8 mouse cellular contexts compared by ENCODE assay signal in the genomic region with DNA sequence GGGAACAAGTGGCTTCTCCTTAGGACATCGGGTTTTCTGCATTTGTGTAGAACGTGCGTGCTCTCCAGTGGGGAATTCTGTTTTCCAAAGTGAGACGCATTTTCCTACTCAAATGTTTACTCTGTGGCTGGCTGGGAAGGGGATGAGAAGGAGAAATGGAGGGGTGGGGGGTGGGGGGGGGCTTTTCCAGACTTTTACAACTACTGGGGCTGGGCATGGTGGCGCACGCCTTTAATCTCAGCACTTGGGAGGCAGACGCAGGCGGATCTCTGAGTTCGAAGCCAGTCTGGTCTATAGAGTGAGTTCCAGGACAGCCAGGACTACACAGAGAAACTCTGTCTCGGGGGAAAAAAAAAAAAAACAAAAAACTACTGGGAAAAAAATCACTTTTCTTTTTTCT. TPM values are rescaled to one million over a fixed set of nuclear protein-coding genes. Genes with fewer than 3 reads are reported as not detected.
DNase-seq lines count a peak whose midpoint lies in the region; ATAC-seq and TF ChIP-seq lines count a peak whose summit lies in the region.

No protein-coding gene starts in this region.

- H3K27ac ChIP-seq in kidney, postnatal 0 days, result peak overlapping the region; percentile 96
- peak overlapping the region; percentile 94 for H3K27ac ChIP-seq in embryonic facial prominence, embryonic 12.5 days
- peak overlapping the region; percentile 83 for H3K27ac ChIP-seq in hindbrain, postnatal 0 days
- peak overlapping the region; percentile 59 for H3K27ac ChIP-seq in midbrain, embryonic 16.5 days (ENCODE audit: low read length)

- peak overlapping the region; percentile 82 for H3K4me2 ChIP-seq in kidney, postnatal 0 days (ENCODE audit: low read length)
- peak overlapping the region; percentile 66 for H3K4me2 ChIP-seq in embryonic facial prominence, embryonic 12.5 days (replicated peaks)
- H3K4me2 ChIP-seq in hindbrain, postnatal 0 days (ENCODE audit: low read depth, low read length), result peak overlapping the region; percentile 93
- peak overlapping the region; percentile 66 for H3K4me2 ChIP-seq in midbrain, embryonic 16.5 days (ENCODE audit: low read length)

- no peak for ATAC-seq in kidney, postnatal 0 days (replicated peaks; ENCODE audit: low FRiP score, low read depth)
- no peak for ATAC-seq in embryonic facial prominence, embryonic 12.5 days (ENCODE audit: insufficient number of reproducible peaks, insufficient read depth, low FRiP score, low TSS enrichment)
- no peak for ATAC-seq in hindbrain, postnatal 0 days
- ATAC-seq in midbrain, embryonic 16.5 days, result no peak; the same call in 1 of the 2 replicates

- TF ChIP-seq CTCF in kidney, postnatal 0 days (IDR thresholded peaks at IDR 0.05; ENCODE audit: low read depth), result no peak
- no peak for TF ChIP-seq CTCF in hindbrain, postnatal 0 days (IDR thresholded peaks at IDR 0.05; ENCODE audit: low read depth)

- DNase-seq in kidney, postnatal 0 days (ENCODE audit: low spot score), result no peak
- no peak for DNase-seq in kidney, adult 11 months
- DNase-seq in hindbrain, postnatal 0 days (ENCODE audit: low spot score), result no peak
- no peak for DNase-seq in left cerebral cortex, postnatal 10 days (ENCODE audit: extremely low spot score in 1 of 2, low spot score in 2 of 2)
- no peak for DNase-seq in thymus, adult 18-20 months
- no peak for DNase-seq in adrenal gland, adult (ENCODE audit: inconsistent age in 2 of 2, low spot score in 1 of 2)

- no peaks in the 10 kb centered on the region for H3K9me3 ChIP-seq in kidney, postnatal 0 days (replicated peaks; ENCODE audit: low read length)
- H3K9me3 ChIP-seq in embryonic facial prominence, embryonic 12.5 days, result no peaks in the 10 kb centered on the region
- H3K9me3 ChIP-seq in hindbrain, postnatal 0 days (ENCODE audit: low read length), result no peaks in the 10 kb centered on the region
- no peaks in the 10 kb centered on the region for H3K9me3 ChIP-seq in midbrain, embryonic 16.5 days (replicated peaks; ENCODE audit: control insufficient read depth, low read length, poor library complexity, severe bottlenecking)

- H3K27me3 ChIP-seq in kidney, postnatal 0 days (ENCODE audit: insufficient read depth, low read length), result no peaks in the 10 kb centered on the region
- no peaks in the 10 kb centered on the region for H3K27me3 ChIP-seq in embryonic facial prominence, embryonic 12.5 days
- no peaks in the 10 kb centered on the region for H3K27me3 ChIP-seq in hindbrain, postnatal 0 days (ENCODE audit: insufficient read depth, low read length)
- H3K27me3 ChIP-seq in midbrain, embryonic 16.5 days (ENCODE audit: control insufficient read depth, insufficient read depth, low read depth, low read length), result no peaks in the 10 kb centered on the region

- no peaks in the 10 kb centered on the region for H3K4me1 ChIP-seq in kidney, postnatal 0 days (replicated peaks; ENCODE audit: insufficient read depth, low read length)
- H3K4me1 ChIP-seq in embryonic facial prominence, embryonic 12.5 days, result no peaks in the 10 kb centered on the region
- no peaks in the 10 kb centered on the region; the same call in 1 of the 2 replicates for H3K4me1 ChIP-seq in hindbrain, postnatal 0 days (ENCODE audit: insufficient read depth, low read length)
- H3K4me1 ChIP-seq in midbrain, embryonic 16.5 days (ENCODE audit: control insufficient read depth, insufficient read depth, low read length), result peaks cover 6% of the 10 kb centered on the region; the same call in 1 of the 2 replicates

- intact Hi-C loops in left cerebral cortex, postnatal 10 days (cut with DNase I), result no loop called here

- H3K36me3 ChIP-seq in kidney, postnatal 0 days (ENCODE audit: insufficient read depth, low read length), result no peaks in the 10 kb centered on the region
- no peaks in the 10 kb centered on the region for H3K36me3 ChIP-seq in embryonic facial prominence, embryonic 12.5 days
- H3K36me3 ChIP-seq in hindbrain, postnatal 0 days (ENCODE audit: insufficient read depth, low read length), result no peaks in the 10 kb centered on the region
- no peaks in the 10 kb centered on the region; the same call in 1 of the 2 replicates for H3K36me3 ChIP-seq in midbrain, embryonic 16.5 days (ENCODE audit: control insufficient read depth, insufficient read depth, low read length)

- peak overlapping the region; percentile 87 for H3K9ac ChIP-seq in kidney, postnatal 0 days (ENCODE audit: low read depth, low read length)
- H3K9ac ChIP-seq in embryonic facial prominence, embryonic 12.5 days, result peak overlapping the region; percentile 72; the same call in 1 of the 2 replicates
- H3K9ac ChIP-seq in hindbrain, postnatal 0 days (replicated peaks; ENCODE audit: low read length), result peak overlapping the region; percentile 61
- H3K9ac ChIP-seq in midbrain, embryonic 16.5 days (ENCODE audit: low read depth, low read length), result peak overlapping the region; percentile 25; the same call in 1 of the 2 replicates

- 25% methylated on average over 10 of the region's 10 CpGs for WGBS in kidney, postnatal 0 days
- WGBS in embryonic facial prominence, embryonic 12.5 days, result 48% methylated on average over 10 of the region's 10 CpGs
- WGBS in hindbrain, postnatal 0 days, result 39% methylated on average over 10 of the region's 10 CpGs
- WGBS in midbrain, embryonic 16.5 days, result 44% methylated on average over 10 of the region's 10 CpGs

- H3K4me3 ChIP-seq in kidney, postnatal 0 days (replicated peaks; ENCODE audit: low read depth, low read length), result peak overlapping the region; percentile 68
- H3K4me3 ChIP-seq in embryonic facial prominence, embryonic 12.5 days, result peak overlapping the region; percentile 56
- H3K4me3 ChIP-seq in hindbrain, postnatal 0 days (ENCODE audit: low read length), result peak overlapping the region; percentile 53
- peak overlapping the region; percentile 39 for H3K4me3 ChIP-seq in midbrain, embryonic 16.5 days (ENCODE audit: low read depth, low read length)

RNA-seq across cellular contexts. Expression of gene Zfp619, which starts 27.6 kb away (rescaled TPM):
- polyA plus RNA-seq in kidney, postnatal 0 days (2015; fragmentation: Nextera tagmentation; extraction: Ambion mirVana), result 1.3 and 1.4 TPM in 2 replicates
- polyA plus RNA-seq in embryonic facial prominence, embryonic 12.5 days (2016; fragmentation: Nextera tagmentation; extraction: Ambion mirVana), result 3.2 and 3.3 TPM in 2 replicates
- 3.7 TPM in 2 replicates for total RNA-seq in hindbrain, postnatal 0 days (2014; rRNA removed)
- polyA plus RNA-seq in hindbrain, postnatal 0 days (2015; fragmentation: Nextera tagmentation; extraction: Ambion mirVana), result 1.2 and 1.4 TPM in 2 replicates
- 3.7 and 4.1 TPM in 2 replicates for polyA plus RNA-seq in midbrain, embryonic 16.5 days (2015; fragmentation: Nextera tagmentation; extraction: Ambion mirVana)
- total RNA-seq in left cerebral cortex, postnatal 10 days (2021), result 1 to 10 TPM; 4.5 to 5.2 TPM

Comparison
In these comparisons a context has a peak if more than half of its experiments do, and no peak if none do; other contexts are left out.
1. H3K9ac ChIP-seq: peak in every context shown above with its lines; median percentile 87 in kidney, postnatal 0 days; 72 in embryonic facial prominence, embryonic 12.5 days; 61 in hindbrain, postnatal 0 days; 25 in midbrain, embryonic 16.5 days.